Mouse (Mus musculus) frontal cortex, postnatal 25 days (tissue): ENCODE data around the gene Olfr1082.
"Not testable (repeated sequence)": the region's sequence is repeated elsewhere in the genome, so short reads cannot be mapped to it uniquely, and the experiment has no call there.

Experiments
- DNase-seq, 2 experiments: peaks; one replicate each; pipeline ENCODE4 v3.0.0; 2022; ENCODE audit warnings: low spot score in 2 of 2

Olfr1082 gene

GRCm38 (mm10) chr2:86598866-86599265 is at the start of gene Olfr1082:
Gene Olfr1082, minus strand, starts transcription at chr2:86598966.
- not testable (repeated sequence) for DNase-seq

DNA sequence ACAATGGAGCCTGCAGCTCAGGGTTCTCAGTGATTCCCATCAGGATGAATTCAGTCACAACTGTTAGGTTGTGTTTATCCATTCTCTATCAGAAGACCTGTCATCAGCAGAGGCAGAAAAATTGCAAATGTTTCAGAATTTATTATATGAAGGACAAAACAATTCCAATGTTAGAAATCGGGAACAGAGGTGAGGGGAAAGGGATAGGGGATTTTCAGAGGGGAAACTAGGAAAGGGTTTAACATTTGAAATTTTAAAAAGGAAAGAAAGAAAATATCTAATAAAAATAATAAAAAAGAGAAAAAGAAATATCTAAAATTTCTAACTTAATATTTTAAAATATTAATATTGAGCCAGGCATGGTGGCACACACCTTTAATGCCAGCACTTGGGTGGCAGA is 40.9 kb upstream of the Olfr1082 start, which contains the start of gene Olfr1084:
Olfr1084 (minus strand) TSS at position 101 of the 400 bp plus-strand sequence.
- DNase-seq: not testable (repeated sequence)

- not testable (repeated sequence) for DNase-seq
Measured at GRCm38 (mm10) chr2:86558135-86558534, 40.6 kb downstream of the Olfr1082 start, which contains the start of gene Olfr1080. Gene Olfr1080, minus strand, starts transcription at chr2:86558235.
